In the genomic region with DNA sequence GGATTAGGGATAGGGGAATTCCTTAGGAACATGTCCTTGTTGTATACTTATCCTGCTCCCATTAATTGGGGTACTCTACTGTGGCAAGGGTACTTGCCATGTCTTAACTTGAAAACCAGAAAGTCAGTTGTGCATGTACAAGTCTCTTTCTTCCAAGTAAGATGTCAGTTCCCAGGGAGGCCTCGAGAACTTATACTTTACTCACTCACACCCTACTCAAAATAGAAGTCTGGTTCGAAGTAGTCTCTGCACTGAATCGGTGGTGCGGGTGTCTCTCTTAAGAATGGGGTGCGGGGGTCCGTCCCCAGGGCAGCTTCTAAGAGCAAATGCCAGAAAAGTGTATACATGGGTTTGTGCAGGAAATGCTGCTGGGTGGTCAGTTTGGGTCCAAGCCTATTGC, we compare ENCODE assay signal across 7 mouse cellular contexts.
DNase-seq lines count a peak whose midpoint lies in the region.

No protein-coding gene starts in this region.

- peak; percentile 95 to 100 for DNase-seq in CD8-positive naive resting alpha-beta T cell, adult 2 months (ENCODE audit: low read depth in 2 of 2, low spot score in 2 of 2)
- DNase-seq in Muller cell, postnatal 12 days (ENCODE audit: inconsistent ontology term): peak; percentile 94
- DNase-seq in cerebellum, postnatal 14 days: peak; percentile 81 to 88
- DNase-seq in heart, adult 9 months (ENCODE audit: low spot score in 2 of 2): peak; percentile 99
- DNase-seq in left cerebral cortex, adult 11 months (ENCODE audit: low spot score): peak; percentile 97
- DNase-seq in natural killer cell, adult 2 months (ENCODE audit: low spot score in 2 of 2): peak; percentile 92
- DNase-seq in thymus, adult 18-20 months: peak; percentile 83 to 90

Comparison
In these comparisons a context has a peak if more than half of its experiments do, and no peak if none do; other contexts are left out.
1. Peak in every context shown above with its lines: DNase-seq.